Mouse (Mus musculus): ENCODE results near the gene Ano4. TPM values are rescaled to one million over a fixed set of nuclear protein-coding genes. Genes with fewer than 3 reads are reported as not detected.

The Ano4 gene
- polyA plus RNA-seq, 1 experiment from 2014 or later, result 7.5 TPM

GRCm38 (mm10) chr10:89327004-89327511 lies 17.5 kb downstream of the Ano4 start:
- WGBS (ENCODE audit: insufficient replicate concordance), result 35% methylated on average over 15 of the region's 15 CpGs
- Histone ChIP-seq H3K4me3 (ENCODE audit: low read depth, low read length) (no peak overlapping the region), H3K4me2 (no peak overlapping the region), H3K9ac (ENCODE audit: low read depth, low read length) (no peak overlapping the region), H3K27me3 (ENCODE audit: control insufficient read depth, insufficient read depth, low read length) (no peaks in the 10 kb centered on the region), H3K36me3 (ENCODE audit: control insufficient read depth, insufficient read depth, low read length) (no peaks in the 10 kb centered on the region), H3K4me1 (ENCODE audit: control insufficient read depth, insufficient read depth, low read length) (no peaks in the 10 kb centered on the region), H3K9me3 (replicated peaks; ENCODE audit: control insufficient read depth, low read length) (no peaks in the 10 kb centered on the region), H3K27ac (ENCODE audit: low read depth, low read length) (no peak overlapping the region)
- no peak for ATAC-seq (replicated peaks; ENCODE audit: insufficient number of reproducible peaks, low FRiP score, low TSS enrichment)

GRCm38 (mm10) chr10:89326383-89326782 lies 18.2 kb downstream of the Ano4 start:
- Histone ChIP-seq H3K4me2 (no peak overlapping the region), H3K4me1 (ENCODE audit: control insufficient read depth, insufficient read depth, low read length) (no peaks in the 10 kb centered on the region), H3K27me3 (ENCODE audit: control insufficient read depth, insufficient read depth, low read length) (no peaks in the 10 kb centered on the region), H3K9ac (ENCODE audit: low read depth, low read length) (no peak overlapping the region), H3K4me3 (ENCODE audit: low read depth, low read length) (no peak overlapping the region), H3K36me3 (ENCODE audit: control insufficient read depth, insufficient read depth, low read length) (no peaks in the 10 kb centered on the region), H3K9me3 (replicated peaks; ENCODE audit: control insufficient read depth, low read length) (no peaks in the 10 kb centered on the region), H3K27ac (ENCODE audit: low read depth, low read length) (no peak overlapping the region)
- no peak for ATAC-seq (replicated peaks; ENCODE audit: insufficient number of reproducible peaks, low FRiP score, low TSS enrichment)
- 89% methylated on average over 5 of the region's 5 CpGs for WGBS (ENCODE audit: insufficient replicate concordance)

GRCm38 (mm10) chr10:89307566-89307965 lies 37.0 kb downstream of the Ano4 start:
- Histone ChIP-seq H3K4me3 (ENCODE audit: low read depth, low read length) (no peak overlapping the region), H3K27ac (ENCODE audit: low read depth, low read length) (no peak overlapping the region), H3K36me3 (ENCODE audit: control insufficient read depth, insufficient read depth, low read length) (no peaks in the 10 kb centered on the region), H3K4me1 (ENCODE audit: control insufficient read depth, insufficient read depth, low read length) (no peaks in the 10 kb centered on the region), H3K27me3 (ENCODE audit: control insufficient read depth, insufficient read depth, low read length) (no peaks in the 10 kb centered on the region), H3K4me2 (no peak overlapping the region), H3K9ac (ENCODE audit: low read depth, low read length) (no peak overlapping the region), H3K9me3 (replicated peaks; ENCODE audit: control insufficient read depth, low read length) (peaks cover 5% of the 10 kb centered on the region; the same call in 1 of the 2 replicates)
- ATAC-seq (replicated peaks; ENCODE audit: insufficient number of reproducible peaks, low FRiP score, low TSS enrichment), result no peak

- no peak overlapping the region for H3K4me3 ChIP-seq (ENCODE audit: low read depth, low read length)
- no peaks in the 10 kb centered on the region for H3K27me3 ChIP-seq (ENCODE audit: control insufficient read depth, insufficient read depth, low read length)
- WGBS (ENCODE audit: insufficient replicate concordance), result 69% methylated on average over 2 of the region's 2 CpGs
- H3K9me3 ChIP-seq (replicated peaks; ENCODE audit: control insufficient read depth, low read length), result no peaks in the 10 kb centered on the region
- no peak overlapping the region for H3K27ac ChIP-seq (ENCODE audit: low read depth, low read length)
- H3K9ac ChIP-seq (ENCODE audit: low read depth, low read length), result no peak overlapping the region
- H3K36me3 ChIP-seq (ENCODE audit: control insufficient read depth, insufficient read depth, low read length), result no peaks in the 10 kb centered on the region
- no peak overlapping the region for H3K4me2 ChIP-seq
- no peak for ATAC-seq (replicated peaks; ENCODE audit: insufficient number of reproducible peaks, low FRiP score, low TSS enrichment)
- H3K4me1 ChIP-seq (ENCODE audit: control insufficient read depth, insufficient read depth, low read length), result no peaks in the 10 kb centered on the region
Observed at GRCm38 (mm10) chr10:89300346-89300745, 44.2 kb downstream of the Ano4 start.

- Histone ChIP-seq H3K4me2 (no peak overlapping the region), H3K9ac (ENCODE audit: low read depth, low read length) (no peak overlapping the region), H3K4me1 (ENCODE audit: control insufficient read depth, insufficient read depth, low read length) (no peaks in the 10 kb centered on the region), H3K27me3 (ENCODE audit: control insufficient read depth, insufficient read depth, low read length) (no peaks in the 10 kb centered on the region), H3K36me3 (ENCODE audit: control insufficient read depth, insufficient read depth, low read length) (no peaks in the 10 kb centered on the region), H3K4me3 (ENCODE audit: low read depth, low read length) (no peak overlapping the region), H3K9me3 (replicated peaks; ENCODE audit: control insufficient read depth, low read length) (no peaks in the 10 kb centered on the region), H3K27ac (ENCODE audit: low read depth, low read length) (no peak overlapping the region)
- ATAC-seq (replicated peaks; ENCODE audit: insufficient number of reproducible peaks, low FRiP score, low TSS enrichment), result no peak
- 60% methylated on average over 3 of the region's 3 CpGs for WGBS (ENCODE audit: insufficient replicate concordance)
Observed at GRCm38 (mm10) chr10:89292784-89293183, 51.8 kb downstream of the Ano4 start.

GRCm38 (mm10) chr10:89290698-89291097 lies 53.9 kb downstream of the Ano4 start:
- no peaks in the 10 kb centered on the region for H3K36me3 ChIP-seq (ENCODE audit: control insufficient read depth, insufficient read depth, low read length)
- no peak overlapping the region for H3K9ac ChIP-seq (ENCODE audit: low read depth, low read length)
- no peaks in the 10 kb centered on the region for H3K27me3 ChIP-seq (ENCODE audit: control insufficient read depth, insufficient read depth, low read length)
- H3K4me3 ChIP-seq (ENCODE audit: low read depth, low read length), result no peak overlapping the region
- H3K4me2 ChIP-seq, result no peak overlapping the region
- H3K9me3 ChIP-seq (replicated peaks; ENCODE audit: control insufficient read depth, low read length), result no peaks in the 10 kb centered on the region
- ATAC-seq (replicated peaks; ENCODE audit: insufficient number of reproducible peaks, low FRiP score, low TSS enrichment), result no peak
- WGBS (ENCODE audit: insufficient replicate concordance), result 70% methylated on average over 6 of the region's 6 CpGs
- H3K4me1 ChIP-seq (ENCODE audit: control insufficient read depth, insufficient read depth, low read length), result no peaks in the 10 kb centered on the region
- no peak overlapping the region for H3K27ac ChIP-seq (ENCODE audit: low read depth, low read length)

GRCm38 (mm10) chr10:89289290-89289689 lies 55.3 kb downstream of the Ano4 start:
- H3K27ac ChIP-seq (ENCODE audit: low read depth, low read length), result no peak overlapping the region
- no peak overlapping the region for H3K4me3 ChIP-seq (ENCODE audit: low read depth, low read length)
- no peak for ATAC-seq (replicated peaks; ENCODE audit: insufficient number of reproducible peaks, low FRiP score, low TSS enrichment)
- WGBS (ENCODE audit: insufficient replicate concordance), result 78% methylated on average over 4 of the region's 4 CpGs
- no peaks in the 10 kb centered on the region for H3K36me3 ChIP-seq (ENCODE audit: control insufficient read depth, insufficient read depth, low read length)
- no peaks in the 10 kb centered on the region for H3K27me3 ChIP-seq (ENCODE audit: control insufficient read depth, insufficient read depth, low read length)
- no peaks in the 10 kb centered on the region for H3K9me3 ChIP-seq (replicated peaks; ENCODE audit: control insufficient read depth, low read length)
- H3K4me1 ChIP-seq (ENCODE audit: control insufficient read depth, insufficient read depth, low read length), result no peaks in the 10 kb centered on the region
- no peak overlapping the region for H3K4me2 ChIP-seq
- no peak overlapping the region for H3K9ac ChIP-seq (ENCODE audit: low read depth, low read length)

GRCm38 (mm10) chr10:89280402-89280801 lies 64.2 kb downstream of the Ano4 start:
- no peak for ATAC-seq (replicated peaks; ENCODE audit: insufficient number of reproducible peaks, low FRiP score, low TSS enrichment)
- Histone ChIP-seq H3K36me3 (ENCODE audit: control insufficient read depth, insufficient read depth, low read length) (no peaks in the 10 kb centered on the region), H3K27ac (ENCODE audit: low read depth, low read length) (no peak overlapping the region), H3K27me3 (ENCODE audit: control insufficient read depth, insufficient read depth, low read length) (no peaks in the 10 kb centered on the region), H3K9ac (ENCODE audit: low read depth, low read length) (no peak overlapping the region), H3K4me2 (no peak overlapping the region), H3K4me1 (ENCODE audit: control insufficient read depth, insufficient read depth, low read length) (no peaks in the 10 kb centered on the region), H3K9me3 (replicated peaks; ENCODE audit: control insufficient read depth, low read length) (no peaks in the 10 kb centered on the region), H3K4me3 (ENCODE audit: low read depth, low read length) (no peak overlapping the region)
- WGBS (ENCODE audit: insufficient replicate concordance), result 78% methylated on average over 5 of the region's 5 CpGs

- no peak overlapping the region for H3K27ac ChIP-seq (ENCODE audit: low read depth, low read length)
- H3K27me3 ChIP-seq (ENCODE audit: control insufficient read depth, insufficient read depth, low read length), result no peaks in the 10 kb centered on the region
- WGBS (ENCODE audit: insufficient replicate concordance), result 64% methylated on average over 3 of the region's 3 CpGs
- no peak overlapping the region for H3K9ac ChIP-seq (ENCODE audit: low read depth, low read length)
- H3K4me3 ChIP-seq (ENCODE audit: low read depth, low read length), result no peak overlapping the region
- no peaks in the 10 kb centered on the region for H3K4me1 ChIP-seq (ENCODE audit: control insufficient read depth, insufficient read depth, low read length)
- no peak overlapping the region for H3K4me2 ChIP-seq
- no peak for ATAC-seq (replicated peaks; ENCODE audit: insufficient number of reproducible peaks, low FRiP score, low TSS enrichment)
- no peaks in the 10 kb centered on the region for H3K9me3 ChIP-seq (replicated peaks; ENCODE audit: control insufficient read depth, low read length)
- H3K36me3 ChIP-seq (ENCODE audit: control insufficient read depth, insufficient read depth, low read length), result no peaks in the 10 kb centered on the region
Observed at GRCm38 (mm10) chr10:89273001-89273680, 71.4 kb downstream of the Ano4 start.

Measured in heart, embryonic 11.5 days (tissue).